Mouse (Mus musculus): ENCODE measurements around the gene Mylpf.
A peak's percentile ranks its signal among the peaks of the same experiment; 100 is the strongest.

Gene Mylpf

DNA sequence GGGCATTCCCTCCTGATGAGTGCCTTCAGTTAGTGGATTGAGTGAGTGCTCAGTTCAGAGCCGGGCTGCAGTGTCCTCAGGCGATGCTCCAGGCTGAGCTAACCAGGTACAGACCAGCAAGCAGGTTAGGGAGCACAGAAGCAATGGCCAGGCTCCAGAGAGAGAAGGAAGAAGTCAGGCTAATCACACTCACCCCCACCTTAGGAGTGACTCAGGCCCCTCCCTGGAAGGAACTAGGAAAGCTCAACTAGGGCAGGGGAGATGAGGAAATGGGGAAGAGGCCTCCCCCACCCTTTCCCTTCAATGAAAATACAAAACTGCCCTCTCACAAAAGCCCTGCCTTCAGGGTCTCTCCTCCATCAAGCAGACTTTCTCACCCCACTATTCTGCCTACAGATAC is 2.1 kb upstream of the Mylpf start:
- DNase-seq (ENCODE audit: low spot score): no peak

DNA sequence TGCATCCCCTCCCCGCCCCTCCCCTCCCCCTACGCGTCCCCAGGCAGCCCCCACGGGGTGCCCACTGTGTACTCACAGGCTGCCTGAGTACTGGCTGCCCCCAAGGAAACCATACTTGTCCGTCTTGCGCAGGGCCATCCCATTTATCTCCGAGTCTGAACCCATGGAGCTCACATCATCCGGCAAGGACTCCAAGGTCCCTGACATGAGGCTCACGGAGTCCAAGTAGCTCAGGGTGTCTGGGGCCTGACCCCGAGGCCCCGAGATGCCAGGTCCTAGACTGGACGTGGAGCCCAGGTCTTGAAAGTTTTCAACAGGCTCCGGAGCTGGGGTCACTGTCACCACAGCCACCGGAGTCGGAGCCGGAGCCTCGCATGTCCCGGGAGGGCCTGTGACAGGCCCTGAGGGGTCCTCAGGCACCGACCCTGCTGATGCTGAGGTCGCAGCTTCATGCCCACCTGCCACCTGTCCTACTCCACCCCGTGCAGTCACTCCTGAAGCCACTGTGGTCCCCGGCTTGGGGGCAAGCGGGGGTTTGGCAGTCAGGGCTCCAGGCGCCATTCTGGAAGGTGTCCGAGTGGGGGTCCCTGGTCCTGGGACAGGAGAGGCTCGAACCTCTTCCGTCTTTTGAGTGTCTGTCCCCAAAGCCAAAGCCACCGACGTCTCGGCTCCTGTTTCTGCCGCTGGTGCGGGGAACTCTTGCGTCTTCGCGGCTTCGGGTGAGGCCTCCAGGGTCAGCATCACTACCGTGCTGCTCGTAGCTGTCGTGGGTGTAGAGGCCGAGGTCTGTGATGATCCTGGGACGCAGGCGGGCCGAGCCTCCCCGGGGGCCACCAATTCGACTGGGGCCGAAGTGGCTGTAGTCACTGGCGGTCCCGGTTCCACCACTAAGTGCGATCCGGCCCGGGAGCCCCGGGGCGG is 1.1 kb upstream of the Mylpf start:
- peak; percentile 25 for DNase-seq (ENCODE audit: low spot score)

DNA sequence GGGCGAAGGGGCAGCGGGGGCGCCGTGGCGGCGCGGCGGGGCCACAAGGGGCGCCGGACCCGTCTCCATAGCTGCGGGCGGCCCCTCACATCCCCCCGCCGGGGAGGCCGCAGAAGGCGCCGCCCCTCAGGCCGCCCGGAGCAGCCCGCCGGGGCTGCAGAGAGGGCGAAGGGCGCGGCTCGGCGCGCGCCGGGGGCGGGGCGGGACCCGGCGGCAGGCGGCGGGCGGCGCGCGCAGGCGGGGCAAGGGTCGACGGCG is 466 bp upstream of the Mylpf start, which contains the start of gene Tbc1d10b:
Tbc1d10b (minus strand) TSS at position 174 of the 258 bp plus-strand sequence.
- no peak for DNase-seq (ENCODE audit: low spot score)

DNA sequence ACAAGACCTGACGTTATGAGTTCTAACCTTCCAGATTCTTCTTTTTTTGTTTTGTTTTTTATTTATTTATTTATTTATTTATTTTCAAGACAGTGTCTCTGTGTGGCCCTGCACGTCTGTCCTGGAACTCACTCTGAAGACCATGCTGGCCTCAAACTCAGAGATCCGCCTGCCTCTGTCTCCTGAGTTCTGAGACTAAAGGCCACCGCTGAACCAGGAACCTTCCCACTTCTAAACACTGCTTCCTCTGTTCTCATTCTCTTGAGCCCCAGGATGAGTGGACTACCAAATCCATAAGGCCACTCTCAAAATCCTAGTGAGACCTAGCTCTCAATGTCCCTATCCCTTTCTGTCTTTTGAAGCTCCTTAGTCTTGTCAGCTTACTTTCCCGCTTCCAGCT is 1.2 kb downstream of the Mylpf start:
- DNase-seq (ENCODE audit: low spot score): no peak

DNA sequence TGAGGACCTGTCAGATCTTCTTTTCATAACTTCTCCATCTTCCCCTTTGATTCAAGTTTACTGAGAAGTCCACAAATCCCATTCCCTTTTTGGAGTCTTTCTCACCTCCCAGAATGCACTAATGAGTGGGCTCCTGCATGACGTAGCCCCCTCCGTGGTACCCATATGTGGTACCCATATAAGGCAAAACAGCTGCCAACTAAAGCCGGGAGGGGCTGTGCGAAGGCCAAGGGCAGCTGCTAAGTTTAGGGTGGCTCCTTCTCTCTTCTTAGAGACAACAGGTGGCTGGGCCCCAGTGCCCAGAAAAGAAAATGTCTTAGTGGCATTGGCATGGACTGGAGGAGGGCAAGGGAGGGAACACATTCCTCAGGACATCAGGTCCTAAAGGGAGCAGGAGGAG is 1.6 kb downstream of the Mylpf start:
- no peak for DNase-seq (ENCODE audit: low spot score)

DNA sequence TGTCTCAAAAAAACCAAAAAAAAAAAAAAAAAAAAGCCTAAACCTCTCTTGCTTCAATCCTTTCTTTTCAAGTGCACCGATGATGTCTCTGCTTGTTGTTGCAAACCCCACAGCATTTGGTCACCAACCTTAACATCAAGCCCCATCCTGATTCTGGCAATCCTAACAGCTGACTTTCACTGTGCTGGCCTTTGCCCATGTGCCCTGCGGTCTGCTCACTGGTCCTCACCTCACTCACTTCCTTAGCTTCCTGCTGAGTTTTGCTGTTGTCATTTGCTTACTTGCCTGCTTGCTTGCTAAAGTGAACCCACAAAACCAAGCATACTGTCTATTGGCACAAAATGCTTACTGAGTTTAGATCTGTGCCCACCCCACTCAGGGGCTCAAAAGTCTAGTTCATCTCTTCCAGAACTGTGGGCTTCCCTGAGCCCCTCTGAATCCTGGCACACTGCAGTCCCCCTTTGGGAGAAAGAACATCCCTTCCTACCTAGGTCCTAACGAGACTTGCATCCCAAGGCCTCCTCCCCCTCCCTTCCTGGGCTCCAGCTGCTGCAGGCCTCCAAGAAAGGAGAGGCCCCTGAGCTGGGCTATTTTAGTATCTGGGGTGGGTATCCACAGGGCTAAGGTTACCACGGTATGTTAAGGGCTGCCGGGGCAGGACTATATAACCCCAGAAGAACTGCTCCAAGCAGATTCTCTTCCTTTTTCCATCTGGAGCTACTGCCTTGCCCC is 2.5 kb downstream of the Mylpf start:
- no peak for DNase-seq (ENCODE audit: low spot score)

DNA sequence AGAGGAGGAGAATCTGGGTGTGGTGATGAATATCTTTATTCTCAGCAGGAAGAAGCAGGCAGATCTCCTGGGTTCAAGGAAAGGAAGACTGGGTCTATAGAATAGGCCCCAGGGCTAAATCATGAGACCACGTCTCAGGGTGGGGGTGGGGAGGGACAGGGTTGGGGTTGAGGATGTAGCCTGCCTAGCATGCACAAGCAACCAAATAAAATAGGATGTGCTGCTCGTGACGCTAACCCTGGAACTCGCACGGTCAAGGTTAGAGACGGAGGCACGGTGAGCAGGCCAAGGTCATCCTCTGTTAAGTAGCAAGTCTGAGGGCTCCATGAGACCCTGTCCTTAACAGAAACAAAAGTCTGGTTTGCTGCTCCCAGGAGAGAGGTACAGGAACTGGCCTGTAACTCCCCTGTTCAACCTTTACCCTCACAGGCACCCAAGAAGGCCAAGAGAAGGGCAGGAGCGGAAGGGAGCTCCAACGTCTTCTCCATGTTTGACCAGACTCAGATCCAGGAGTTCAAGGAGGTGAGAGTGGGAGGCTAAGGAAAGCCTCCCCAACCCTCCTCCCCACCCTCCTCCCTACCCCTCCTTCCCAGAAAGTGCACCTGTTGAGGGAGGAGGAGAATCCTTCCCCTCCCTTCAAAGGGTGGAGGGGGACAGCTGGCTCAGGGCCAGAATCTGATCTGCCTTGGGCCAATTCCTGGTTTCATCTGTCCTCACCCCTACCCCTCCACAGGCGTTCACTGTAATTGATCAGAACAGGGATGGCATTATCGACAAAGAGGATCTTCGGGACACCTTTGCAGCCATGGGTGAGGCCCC is 4.0 kb downstream of the Mylpf start:
- DNase-seq (ENCODE audit: low spot score): no peak

DNA sequence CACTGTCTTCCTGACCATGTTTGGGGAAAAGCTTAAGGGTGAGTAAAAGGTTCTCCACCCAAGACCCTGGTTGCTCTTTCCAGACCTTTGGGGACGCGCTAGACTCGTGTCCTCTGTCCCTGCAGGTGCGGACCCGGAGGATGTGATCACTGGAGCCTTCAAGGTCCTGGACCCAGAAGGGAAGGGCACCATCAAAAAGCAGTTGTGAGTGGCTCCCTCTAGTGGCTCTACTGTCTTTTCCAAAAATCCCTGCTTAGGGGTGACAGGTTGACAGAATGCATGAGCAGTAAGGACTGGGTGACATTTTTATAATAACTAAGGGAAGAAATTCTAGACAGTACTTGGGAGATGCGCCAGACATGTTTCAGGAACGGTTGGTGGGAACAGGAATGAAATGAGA is 4.8 kb downstream of the Mylpf start:
- no peak for DNase-seq (ENCODE audit: low spot score)

DNA sequence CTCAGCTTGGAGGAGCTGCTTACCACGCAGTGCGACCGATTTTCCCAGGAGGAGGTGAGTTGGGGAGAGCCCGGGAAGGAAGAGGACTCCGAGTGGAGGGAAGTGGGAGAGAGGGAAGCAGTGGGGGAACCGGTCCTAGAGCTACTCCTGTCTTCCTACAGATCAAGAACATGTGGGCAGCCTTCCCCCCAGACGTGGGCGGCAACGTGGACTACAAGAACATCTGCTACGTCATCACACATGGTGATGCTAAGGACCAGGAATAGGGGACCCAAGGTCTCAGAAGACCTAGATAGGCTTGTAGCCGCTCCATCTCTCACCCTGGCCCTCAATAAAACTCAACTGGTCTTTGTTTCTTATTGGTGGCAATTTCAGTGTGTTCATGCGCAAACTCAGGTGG is 5.2 kb downstream of the Mylpf start:
- DNase-seq (ENCODE audit: low spot score): no peak

DNA sequence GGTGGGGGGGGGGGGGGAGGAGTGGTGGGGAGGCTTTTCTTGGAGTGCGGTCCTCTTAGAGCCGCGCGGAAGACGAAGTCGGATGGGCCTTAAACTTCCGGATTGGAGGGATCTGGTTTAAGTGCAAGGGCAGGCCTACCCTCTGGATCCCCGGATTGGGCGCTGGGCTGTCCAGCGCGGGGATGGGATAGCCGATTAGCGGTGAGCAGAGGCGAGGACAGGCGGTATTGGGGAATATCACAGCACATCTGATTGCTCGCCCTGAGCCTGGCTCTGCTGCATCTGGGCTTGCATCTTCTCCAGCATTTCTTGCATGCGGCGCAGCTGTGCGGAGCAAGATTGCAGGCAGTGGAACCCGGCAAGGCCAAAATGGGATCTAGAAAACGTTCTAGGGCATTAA is 5.8 kb downstream of the Mylpf start:
- peak; percentile 24 for DNase-seq (ENCODE audit: low spot score)

DNA sequence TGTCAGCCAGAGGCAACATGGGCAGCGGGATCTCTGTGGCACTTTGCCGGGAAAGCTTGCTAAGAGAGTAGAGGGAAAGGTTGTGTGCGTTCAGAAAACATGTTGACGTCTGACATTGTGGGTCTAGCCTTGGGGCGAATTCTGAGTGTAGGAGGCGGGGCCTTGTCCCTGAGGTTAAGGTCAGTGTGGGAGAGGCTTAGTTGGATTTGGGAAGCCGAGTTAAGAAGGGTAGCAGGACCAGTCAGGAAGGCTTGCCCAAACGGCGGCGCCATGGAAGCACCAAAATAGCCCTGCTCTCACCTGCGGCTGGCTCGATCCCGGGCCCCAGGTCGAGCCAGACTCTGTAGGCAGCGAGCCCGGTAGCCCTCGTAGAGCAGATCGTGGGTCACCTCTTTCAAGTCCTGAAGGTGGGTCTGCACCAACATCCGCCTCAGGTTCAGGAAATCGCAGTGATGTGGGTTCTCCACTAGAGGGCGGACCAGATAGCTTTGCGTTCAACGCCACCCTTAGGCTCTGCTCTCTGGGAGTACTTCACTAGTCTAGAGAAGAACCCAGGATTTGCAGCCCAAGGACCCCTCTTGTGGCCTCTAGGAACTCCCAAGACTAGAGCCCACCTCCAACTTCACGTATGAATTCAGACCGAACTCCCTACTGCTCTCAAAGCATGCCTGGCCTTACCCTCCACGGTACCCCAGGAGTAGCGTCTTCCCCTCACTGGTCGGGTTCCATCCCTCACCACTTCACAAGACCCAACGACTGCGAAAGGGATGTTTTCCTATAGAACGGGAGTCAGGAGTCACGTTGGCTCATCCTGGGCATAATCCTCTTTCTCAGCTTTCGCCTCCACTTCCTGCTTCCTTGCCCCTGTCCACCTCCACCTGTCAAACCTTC is 6.5 kb downstream of the Mylpf start:
- DNase-seq (ENCODE audit: low spot score): peak; percentile 68

DNA sequence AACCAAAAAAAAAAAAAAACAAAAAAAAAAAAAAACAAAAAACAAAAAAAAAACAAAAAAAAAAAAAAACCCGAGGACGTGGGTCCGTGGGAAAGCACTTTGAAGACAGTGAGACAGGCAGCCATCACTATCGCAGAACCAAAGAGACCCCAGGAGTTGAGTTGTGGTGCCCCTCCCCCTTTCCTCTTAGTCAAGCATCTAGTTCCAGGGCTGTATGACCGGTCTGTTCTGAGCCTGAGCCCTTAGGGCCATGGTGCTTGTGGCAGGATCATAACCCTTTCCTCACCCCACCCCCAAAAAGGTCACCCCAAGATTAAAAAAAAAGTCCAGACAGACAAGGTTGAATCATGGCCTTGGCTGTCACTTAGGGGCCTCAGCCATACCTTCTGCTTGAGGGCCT is 7.6 kb downstream of the Mylpf start:
- no peak for DNase-seq (ENCODE audit: low spot score)

DNA sequence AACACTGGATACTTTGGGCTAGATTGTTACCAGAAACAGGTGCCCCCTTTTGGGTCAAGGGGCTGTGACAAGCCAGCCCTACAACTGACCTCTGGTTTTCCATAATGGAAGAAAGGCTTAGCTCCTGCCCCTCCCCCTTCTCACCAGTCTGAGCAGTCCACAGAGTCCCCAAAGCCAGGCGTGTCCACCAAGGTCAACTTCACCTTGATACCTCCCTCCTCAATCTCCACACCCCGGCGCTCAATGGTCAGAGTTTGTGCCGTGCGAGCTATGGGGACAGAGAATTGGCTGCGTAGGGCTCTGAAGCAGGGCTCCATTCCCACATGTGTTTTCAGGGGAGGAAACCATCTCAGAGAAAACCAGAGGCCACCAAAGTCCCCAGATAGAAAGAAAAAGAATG is 8.8 kb downstream of the Mylpf start:
- no peak for DNase-seq (ENCODE audit: low spot score)

DNA sequence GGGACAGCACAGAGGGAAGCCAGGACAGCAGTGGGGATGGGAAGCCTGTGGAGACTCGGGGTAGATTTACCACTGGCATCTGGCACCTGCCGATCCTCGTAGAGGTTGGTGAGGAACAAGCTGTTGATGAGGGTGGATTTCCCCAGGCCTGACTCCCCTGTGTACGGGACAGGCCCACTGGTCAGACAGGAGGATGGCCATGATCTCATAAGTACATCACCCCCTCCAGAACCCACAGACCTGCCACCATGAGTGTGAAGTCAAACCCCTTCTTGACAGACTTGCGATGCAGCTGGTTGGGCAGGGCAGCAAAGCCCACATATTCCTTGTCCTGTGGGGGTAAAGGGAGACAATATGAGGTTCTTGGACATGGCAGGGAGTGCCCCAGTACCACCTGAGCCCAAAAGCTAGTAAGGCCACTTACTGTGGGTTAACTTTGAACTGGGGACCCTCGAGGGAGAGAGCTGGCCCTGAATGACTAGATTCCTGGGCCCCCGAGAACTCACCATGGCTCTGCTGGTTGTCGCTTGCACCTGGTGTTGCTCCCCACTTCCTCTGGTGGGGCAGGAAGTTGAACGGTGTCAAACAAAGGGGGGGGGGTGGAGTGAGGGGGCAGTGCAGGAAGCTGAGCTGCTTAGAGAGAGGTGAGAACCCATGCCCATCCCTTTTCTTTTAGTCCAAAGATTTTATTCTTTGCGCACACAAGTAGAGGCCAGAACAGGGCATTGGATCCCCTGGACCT is 9.4 kb downstream of the Mylpf start:
- DNase-seq (ENCODE audit: low spot score): no peak

DNA sequence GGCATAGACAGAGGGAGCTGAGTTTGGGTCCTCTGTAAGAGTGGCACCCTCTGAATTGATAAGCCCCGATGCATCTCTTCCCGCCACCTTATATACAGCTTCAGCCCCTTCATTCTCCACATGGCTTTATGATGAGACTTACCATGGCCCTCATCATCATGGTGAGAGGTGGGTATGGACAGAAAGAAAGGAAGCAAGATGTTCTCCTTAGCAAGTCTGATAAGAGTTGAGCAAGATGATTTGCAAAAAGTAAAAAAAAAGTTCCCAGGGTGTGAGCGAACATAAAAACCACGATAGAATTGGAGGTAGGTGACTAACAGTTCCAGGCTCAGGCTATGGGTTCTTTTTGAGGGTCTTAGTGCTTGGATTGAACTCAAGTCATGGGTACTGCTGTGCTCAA is 10.0 kb downstream of the Mylpf start:
- no peak for DNase-seq (ENCODE audit: low spot score)

DNA sequence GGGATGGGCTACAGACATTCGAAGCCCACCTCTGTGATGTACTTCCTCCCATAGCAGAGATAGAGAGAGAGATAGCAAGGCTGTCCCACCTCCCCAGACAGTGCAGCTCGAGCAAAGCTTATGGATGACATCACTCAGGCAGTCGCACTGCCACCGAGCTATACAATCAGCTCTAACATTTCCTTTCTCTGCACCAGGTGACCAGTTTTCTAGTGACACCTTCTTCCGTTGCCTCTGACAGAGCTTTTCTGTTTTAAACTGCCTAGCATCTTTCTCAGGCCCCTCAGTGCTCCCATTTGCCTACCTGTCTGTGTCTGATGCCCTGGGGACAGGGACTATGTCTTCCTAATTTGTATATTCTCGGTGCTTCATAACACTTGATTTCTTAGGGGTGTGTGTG is 11.8 kb downstream of the Mylpf start:
- no peak for DNase-seq (ENCODE audit: low spot score)

DNA sequence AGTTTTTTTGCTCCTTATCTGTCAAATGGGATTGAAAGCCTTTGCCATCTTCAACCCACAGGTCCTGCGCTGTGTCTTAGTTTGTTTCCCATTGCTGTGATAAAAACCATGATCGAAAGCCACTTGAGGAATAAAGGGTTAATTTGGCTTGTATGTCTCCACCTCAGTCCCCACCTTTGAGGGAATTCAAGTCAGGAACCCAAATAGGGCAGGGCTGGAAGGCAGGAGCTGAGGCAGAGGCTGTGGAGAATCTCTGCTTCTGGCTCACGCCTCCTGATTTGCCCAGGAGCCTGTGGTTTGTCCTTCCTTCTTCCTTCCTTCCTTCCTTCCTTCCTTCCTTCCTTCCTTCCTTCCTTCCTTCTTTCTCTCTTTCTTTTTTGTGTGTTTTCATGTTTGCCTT is 14.4 kb downstream of the Mylpf start:
- DNase-seq (ENCODE audit: low spot score): no peak

DNA sequence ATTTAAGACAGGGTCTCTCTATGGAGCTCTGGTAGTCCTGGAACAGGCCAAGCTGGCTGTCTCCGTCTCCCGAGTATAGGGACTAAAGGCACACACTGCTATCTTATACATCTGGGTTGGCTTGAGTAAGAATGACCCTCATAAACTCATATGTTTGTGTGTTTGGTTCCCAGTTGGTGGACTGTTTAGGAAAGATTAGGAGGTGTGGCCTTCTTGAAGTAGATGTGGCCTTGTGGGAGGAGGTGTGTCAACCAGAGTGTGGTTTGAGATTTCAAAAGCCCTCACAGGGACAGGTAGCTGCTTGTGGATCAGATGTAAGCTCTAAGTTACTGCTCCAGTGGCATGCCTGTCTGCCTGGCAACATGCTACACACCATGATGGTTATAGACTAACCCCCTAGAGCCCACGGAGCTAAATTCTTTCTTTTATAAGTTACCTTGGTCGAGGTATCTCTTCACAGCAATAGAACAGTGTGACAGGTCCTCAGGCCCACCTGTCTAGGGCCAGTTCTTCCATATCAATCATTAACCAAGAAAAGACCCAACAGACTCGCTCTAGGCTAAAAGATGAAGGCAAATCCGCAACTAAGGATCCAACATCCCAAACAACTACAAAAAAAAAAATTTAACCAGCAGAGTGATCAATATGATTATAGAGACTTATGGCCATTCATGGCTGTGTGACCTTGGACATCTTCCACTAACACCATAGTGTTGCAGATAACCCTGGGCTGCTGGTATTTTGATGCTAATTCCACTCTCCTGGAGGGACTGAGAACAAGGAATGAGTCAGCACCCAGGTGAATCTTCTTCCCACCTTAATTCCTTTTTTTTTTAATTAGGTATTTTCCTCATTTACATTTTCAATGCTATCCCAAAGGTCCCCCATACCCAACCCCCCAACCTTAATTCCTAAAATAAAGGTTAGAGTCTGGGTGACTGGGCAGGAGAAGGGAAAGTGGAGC is 15.1 kb downstream of the Mylpf start:
- peak; percentile 57 for DNase-seq (ENCODE audit: low spot score)

DNA sequence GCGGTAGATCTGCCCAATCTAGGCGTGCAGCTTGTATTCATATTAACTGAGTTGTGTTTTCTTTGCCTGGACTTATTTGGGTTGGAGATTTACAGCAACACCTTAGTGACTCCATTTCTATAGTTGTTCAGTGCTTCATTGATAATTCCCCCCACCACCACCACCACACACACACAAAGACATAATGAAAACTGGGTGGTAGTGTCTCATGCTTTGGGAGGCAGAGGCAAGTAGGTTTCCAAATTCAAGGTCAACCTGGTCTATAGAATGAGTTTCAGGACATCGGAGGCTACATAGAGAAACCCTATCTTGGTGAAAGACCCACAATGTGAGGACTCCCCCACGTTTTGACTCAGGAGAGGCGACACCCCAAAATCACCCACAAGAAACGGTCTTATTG is 15.9 kb downstream of the Mylpf start:
- no peak for DNase-seq (ENCODE audit: low spot score)

All from yolk sac, embryonic 10.5 days (tissue).